Mouse (Mus musculus) right cerebral cortex, postnatal 4 days (tissue): ENCODE results near the gene Tshr.
"Not testable (repeated sequence)": the region's sequence is repeated elsewhere in the genome, so short reads cannot be mapped to it uniquely, and the experiment has no call there.

Experiments
- DNase-seq: peaks from one replicate; pipeline ENCODE4 v3.0.0-alpha.2; 2022

Tshr gene

DNA sequence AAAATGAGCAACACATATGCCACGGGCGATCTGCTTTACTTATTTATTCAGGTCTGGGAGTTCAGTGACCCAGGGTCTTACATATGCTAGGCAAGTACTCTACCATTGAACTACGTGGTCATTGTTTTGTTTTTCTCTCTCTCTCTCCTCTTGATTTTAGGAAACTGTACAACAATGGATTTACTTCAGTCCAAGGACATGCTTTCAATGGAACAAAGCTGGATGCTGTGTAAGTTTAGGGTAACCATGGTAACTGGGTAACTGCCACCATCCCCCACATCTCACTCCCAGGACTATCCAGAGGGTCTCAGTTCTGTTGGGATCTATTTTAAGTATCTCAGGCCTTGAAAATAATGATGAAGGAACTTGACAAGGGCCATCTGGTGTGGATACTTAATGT is 127.4 kb downstream of the Tshr start:
- DNase-seq, result peak; percentile 10

DNA sequence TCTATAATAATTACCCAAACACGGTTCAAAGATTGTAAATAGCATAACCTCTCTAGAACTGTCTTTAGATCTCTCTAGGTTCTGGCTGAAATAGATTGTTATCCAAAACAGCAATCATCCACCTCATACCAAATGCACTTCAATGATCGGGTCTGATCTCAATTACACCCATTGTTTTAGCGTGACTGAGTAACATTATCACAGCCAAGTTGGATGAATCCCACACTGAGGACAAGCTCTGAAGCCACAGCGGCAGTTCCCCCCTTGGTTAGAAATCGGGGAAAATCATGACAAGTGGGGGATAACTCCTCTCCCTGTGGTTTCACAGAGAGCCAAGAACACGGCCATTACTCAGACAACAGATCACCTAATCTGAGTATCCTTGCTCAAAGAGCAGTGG is 129.6 kb downstream of the Tshr start:
- no peak for DNase-seq

DNA sequence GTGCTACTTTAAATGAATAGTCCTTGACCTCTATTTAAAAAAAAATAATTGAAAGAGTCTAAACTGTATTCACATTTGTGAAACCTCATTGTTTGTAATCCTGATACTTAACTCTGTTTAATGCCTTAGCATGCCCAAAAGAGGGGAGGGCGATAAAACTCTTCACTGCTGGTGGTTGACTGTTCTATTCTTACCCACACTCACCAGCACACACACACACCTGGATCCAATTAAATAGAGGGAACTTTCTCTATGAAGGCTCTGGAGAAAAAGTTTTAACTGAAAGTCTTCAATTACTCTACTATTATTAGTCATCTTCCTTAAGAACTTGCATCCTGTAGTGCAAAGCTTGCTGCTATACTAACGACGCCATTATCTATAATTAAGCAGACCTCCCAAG is 133.4 kb downstream of the Tshr start:
- DNase-seq, result no peak

DNA sequence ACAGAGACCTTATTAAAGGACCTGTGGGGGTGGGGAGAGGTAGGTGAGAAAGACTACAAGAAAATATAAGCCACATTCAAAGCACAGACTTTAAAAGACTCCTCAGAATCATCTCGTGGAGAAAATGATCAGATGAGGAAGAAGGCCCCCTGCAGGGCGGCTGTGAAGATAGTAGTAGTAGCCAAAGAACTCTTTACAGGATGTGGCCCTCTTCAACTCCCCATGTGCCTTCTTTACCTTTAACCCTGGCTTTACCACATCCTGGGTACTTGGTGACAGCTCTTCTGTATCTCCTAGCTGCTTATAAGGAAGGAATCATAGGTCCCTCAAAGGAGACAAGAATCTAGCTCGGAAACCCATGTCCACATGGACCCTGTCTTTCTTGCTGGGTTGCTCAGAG is 139.3 kb downstream of the Tshr start:
- DNase-seq, result no peak

DNA sequence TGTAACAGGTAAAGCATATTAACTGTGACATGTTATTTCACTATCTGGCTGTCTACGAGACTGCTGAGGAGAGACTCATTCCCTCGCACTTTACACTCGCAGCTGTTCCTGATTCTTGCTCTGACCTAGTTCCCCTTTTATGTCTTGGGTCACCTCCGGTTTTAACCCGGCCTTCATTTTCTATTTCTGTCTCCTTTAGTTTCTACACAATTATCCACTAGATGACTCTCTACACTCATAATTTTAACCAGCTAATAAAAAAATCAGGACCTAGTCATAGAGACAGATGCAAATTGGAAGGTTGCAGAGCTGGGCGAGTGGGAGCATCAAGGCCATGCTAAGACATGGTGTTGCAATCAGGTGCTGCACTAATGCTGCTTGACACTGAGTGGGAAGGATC is 150.2 kb downstream of the Tshr start:
- DNase-seq, result no peak

DNA sequence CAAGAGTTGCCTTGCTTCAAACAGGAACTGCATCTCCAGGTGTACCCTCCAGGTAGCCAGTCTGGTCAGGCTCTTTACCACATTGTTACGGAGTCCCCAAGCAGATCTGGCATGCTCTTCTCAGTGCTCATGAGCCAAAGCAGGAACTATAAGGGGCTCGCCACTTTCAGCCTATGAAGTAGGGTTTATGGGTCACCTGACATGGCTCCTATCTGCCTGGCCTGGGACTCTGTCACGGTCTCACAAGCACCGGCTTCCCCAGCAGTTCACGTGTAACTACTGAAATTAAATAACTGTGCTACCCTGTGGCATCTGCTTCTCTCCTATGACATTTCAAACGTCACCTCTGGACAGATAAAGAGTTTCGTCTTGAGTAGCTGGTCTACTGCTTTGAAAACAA is 155.8 kb downstream of the Tshr start:
- DNase-seq, result no peak

DNA sequence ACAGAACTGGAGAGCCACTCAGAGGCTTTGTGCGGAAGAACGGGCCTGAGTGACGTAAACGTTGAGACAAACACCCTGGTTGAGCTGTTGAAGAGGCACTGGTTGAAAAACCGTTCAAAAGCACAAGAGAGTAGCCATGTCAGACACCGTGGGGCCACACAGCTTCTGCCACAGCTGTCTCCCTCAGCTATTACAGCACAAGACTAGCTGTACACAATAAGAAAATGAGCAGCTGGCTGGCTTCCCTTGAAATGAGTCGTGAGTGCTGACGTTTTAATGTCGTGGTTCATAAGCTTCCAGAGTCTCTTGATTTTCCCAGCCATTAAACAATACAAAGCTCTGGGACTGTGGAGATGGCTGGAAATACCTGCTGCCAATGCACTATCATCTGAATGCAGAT is 165.1 kb downstream of the Tshr start:
- no peak for DNase-seq

DNA sequence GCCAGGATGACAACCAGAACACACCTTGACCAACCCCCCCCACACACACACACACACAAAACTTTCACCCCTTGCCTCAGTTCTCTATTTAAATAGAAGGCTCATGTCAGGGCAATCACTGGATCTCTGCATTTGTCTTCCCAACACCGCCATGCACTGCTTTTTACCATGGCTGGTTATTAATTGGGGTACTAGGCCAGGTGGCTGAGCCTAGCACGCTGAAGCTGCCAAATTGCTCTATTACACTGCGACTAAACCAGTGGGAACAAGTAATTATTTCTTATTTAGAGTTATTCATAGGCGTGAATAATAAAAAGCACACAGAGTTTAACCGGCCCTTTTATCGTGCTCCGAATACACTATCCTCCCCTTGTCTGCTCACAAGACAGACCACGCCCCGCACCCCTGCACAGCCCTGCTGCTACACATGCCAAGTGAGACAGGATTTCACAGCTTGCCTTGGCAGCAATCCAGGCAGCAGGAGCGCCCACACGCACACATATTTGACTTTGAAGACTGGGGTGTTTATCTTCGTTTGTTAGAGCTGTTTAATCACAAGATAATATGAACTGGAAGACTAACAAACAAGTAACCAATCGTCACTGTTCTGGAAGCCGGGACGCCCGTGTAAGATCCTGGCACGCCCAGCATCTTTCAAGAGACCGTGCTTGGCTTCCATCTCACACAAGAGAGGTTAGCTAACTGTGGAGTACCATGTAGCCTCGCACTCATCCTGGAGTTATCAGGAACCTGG is 167.6 kb downstream of the Tshr start:
- DNase-seq, result peak; percentile 75

DNA sequence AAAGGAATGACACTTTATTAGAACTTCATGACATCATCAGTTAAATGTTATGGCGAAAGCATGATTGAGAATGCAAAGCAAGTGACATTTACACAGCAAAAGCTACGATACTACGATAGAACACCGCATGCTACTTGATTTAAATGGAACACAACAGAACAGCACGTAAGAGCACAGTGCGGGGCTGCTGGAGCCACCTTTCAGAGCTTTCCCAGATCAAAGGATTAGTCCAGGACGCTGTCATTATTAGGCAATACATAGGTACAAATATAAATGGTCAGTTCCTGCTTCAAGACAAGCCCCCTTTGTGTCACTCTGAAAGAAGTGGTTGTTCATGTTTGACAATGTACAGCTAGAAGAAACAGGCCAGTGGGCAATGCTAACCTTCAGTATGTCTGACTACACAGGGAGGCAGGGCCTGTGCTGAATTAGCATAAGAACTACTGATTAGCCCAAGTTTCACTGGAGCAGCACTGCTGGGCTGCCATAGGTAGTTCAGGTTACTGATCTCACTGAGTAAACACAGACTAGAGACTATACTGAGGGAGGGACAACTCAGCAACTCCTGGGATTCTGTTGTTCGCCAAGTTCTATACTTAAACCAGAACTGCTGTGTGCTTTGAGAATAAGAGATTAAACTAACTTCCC is 173.1 kb downstream of the Tshr start:
- not testable (repeated sequence) for DNase-seq

DNA sequence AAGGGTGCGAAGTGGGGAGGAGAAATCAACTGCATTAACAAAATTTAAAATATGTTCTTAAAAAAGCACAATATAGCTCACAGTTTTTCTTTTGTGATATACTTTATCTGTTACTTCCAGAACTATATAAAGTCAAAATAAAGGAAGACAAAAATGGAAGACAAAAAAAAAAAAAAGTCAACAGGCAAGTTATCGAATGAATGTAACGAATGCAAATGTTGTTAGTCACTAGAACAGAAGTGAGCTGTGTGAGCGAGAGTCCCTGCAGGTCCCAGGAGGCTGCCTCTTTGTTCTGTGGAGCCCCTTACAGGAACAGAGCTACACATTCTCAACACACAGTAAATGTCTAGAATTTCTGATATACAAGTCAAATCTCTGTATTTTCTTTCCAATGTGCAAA is 173.8 kb downstream of the Tshr start:
- DNase-seq, result not testable (repeated sequence)

DNA sequence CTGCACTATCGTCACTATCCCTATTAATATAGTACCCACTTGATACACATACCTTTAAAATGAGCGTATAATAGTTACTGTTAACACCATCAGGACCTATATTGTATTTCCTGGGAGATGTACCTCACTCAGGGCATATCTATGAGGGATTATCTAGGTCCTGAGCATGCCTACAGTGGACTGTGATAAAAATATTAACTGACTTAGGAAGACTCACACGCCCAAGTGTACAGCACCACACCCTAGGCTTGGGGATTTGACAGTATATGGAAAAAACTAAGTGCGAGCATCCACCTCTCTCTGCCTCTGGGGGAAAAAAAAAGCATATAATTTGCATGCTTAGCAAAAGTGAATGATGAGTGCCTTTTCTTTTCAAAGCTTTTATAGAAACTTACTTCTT is 182.8 kb downstream of the Tshr start:
- DNase-seq, result no peak

DNA sequence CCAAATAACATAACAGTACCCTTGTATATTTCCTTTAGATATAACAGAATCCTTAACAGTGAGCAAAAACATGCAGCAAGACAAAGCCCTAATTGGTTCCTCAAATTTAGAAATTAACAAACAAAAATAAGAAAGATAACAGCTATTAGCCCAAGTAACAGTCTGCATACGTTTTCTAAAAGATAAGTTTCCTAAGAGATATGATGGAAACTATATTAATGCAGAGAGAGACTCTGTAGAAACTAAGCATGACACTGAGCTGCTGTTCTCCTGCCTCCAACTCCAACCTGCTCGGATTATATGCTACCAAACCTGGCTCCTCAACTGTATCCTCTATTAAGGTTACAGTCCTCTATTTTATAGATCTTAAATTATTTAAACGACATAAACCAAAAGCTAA is 184.9 kb downstream of the Tshr start:
- no peak for DNase-seq

DNA sequence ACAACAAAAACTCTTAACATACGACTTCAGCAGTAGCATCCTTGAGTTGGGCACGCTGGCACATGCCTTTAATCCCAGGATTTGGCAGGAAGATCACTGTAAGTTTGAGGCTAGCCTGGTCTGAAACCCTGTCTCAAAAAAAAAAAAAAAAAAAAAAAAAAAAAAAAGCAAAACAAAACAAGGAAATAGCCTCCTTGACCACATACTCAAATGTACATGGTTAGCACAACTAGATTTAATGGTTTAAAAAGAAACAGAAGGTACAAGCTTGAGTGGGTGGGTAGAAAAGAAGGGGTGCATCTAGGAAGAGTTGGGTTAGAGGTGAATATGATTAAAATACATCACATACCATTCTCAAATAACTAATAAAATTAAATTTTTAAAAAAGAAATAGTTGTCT is 187.3 kb downstream of the Tshr start:
- DNase-seq, result no peak

DNA sequence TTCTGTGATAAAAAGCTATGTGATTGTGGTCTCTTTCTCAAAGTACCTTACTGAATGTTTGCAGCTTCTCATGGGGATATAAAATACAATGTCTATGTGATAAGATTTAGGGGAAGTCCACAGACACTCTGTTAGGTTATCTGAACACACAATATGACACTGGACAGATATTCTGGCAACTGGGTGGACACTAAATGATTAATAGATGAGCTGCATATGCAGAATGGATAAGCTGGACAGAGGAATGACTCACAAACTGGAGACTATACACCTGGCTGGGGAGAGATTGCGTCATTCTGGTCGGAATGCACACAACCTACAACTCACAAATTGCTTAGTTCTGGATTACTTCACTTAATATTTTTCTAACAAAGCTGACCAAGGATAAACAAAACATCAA is 195.3 kb downstream of the Tshr start:
- no peak for DNase-seq

DNA sequence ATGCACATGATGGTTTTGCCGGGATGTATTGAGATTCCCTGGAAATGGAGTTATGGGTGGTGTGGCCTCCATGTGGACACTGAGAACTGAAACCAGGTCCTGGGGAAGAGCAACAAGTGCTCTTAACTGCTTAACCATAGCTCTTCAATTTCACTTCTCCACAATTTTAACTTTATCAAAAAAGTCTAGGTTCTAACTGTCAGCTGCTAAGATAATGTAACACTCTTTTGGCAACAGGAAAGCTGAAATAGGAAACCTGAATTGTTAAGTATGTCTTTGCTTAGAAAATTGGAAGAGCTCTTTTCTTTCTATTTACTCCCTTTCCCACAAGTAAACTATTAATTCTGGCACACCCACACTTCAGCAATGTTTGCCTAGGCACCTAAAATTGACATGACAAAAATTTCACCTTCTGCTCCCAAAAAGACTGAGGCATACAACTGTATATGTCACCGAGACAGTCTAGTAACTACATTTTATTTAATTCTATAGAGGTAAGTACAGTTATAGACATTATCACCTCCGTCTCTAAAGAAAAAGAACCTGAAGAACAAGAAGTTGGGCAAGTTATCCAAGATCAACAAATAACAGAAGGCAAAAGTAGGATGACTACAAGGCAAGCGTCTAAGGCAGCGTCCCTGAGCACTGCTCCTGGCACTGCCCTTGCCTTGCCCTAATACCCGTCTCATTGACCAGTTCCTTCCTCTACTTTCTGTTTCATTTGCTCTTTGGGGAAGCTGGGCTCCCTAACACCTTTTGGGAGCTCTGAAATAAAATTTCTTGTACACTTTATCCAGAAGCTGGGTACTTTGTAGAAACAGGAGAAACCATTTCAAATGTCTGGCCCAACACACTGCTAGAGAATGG is 197.1 kb downstream of the Tshr start:
- no peak for DNase-seq

DNA sequence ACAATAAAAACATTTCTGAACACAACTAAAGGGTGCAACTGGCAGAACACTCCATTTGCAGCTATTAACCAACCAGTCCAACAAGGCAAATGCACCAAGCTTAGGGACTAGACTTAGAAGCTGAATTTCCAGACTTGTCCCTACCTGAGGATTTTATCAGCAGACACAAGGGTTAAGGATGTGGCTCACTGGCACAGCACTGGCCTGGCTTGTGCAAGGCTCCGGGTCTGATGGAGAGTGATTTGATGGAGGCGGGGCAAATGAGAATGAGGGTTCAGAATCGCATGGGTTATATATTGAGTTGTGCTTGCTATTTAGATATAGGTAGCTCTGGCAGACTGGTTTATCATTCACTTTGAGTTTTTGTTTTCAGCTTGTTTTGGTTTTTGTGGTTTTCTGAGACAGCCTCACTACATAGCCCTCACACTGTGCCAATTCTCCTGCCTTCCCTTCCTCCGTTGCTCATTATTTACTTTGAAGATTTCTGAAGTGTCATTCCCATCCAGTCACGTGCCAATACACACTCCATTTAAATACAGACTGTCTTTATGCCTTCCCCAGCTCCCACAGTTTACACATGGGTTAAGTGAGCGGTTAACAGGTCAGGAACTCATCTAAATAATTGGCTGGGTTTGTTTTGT is 198.1 kb downstream of the Tshr start:
- DNase-seq, result no peak

DNA sequence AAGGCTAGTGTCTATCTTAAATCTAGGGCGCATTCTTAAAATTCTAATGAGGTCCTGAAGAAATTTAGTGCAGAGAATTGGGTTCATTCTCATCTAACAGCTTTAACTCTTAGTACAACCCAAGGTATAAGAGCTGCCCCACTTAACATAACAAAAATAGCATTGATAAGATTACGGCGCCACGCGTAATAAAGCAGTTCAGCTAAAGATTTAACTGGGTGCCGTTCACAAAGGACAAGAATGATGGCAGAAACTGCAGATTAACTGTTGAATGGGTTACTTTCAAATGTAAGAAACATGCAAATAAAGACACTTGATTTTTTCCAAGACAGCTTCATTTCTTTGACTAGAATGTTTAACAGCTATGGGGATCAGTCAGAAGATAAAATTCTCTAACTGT is 199.0 kb downstream of the Tshr start:
- DNase-seq, result no peak

DNA sequence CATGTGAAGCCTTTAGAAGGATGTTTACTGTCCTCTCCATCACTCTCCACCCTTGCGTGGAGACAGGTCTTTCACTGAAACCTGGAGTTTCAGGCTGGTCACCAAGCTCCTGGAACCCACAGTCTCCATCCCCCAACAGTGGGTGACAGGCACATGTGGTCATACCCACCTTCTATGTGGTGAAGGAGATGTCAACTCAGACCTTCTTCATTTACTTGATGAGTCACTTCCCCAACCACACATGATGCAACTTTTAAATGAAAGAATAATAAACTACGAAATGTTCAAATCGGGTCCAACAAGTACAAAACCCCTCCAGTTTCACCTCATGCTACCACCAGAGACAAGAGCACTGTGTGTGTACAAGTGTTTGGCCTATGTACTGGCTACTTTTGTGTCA is 200.8 kb downstream of the Tshr start:
- DNase-seq, result no peak

DNA sequence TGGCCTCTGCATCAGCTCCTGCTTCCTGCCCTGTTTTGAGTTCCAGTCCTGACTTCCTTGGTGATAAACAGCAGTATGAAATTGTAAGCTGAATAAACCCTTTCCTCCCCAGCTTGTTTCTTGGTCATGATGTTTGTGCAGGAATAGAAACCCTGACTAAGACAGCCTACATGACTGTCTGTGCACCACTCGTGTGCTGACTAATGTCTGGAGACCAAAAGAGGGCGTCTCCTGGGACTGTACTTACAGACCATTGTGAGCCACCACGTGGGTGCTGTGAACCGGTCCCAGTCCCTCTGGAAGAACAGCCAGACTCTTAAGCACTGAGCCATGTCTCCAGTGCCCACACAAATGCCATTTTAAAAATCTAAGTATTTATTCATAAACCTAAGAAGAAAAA is 201.5 kb downstream of the Tshr start:
- DNase-seq, result not testable (repeated sequence)

DNA sequence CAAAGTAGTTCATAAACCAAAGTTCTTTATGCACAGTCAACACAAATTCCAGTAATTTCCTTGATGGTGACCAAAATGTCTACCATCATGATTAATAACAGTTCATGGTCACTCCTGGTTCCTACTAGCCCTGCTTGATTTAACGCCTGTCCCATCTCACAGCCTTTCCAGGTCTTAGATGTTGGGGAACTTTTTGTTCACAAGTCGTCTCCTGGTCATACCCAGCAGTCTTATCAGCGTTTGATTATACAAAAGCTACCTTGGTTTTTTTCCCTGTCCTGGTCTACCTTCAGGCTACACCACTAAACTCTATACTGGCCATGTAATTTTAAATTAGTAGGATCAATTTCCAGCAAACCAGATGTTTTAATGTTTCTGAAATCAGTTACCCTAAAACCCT is 202.7 kb downstream of the Tshr start:
- no peak for DNase-seq

DNA sequence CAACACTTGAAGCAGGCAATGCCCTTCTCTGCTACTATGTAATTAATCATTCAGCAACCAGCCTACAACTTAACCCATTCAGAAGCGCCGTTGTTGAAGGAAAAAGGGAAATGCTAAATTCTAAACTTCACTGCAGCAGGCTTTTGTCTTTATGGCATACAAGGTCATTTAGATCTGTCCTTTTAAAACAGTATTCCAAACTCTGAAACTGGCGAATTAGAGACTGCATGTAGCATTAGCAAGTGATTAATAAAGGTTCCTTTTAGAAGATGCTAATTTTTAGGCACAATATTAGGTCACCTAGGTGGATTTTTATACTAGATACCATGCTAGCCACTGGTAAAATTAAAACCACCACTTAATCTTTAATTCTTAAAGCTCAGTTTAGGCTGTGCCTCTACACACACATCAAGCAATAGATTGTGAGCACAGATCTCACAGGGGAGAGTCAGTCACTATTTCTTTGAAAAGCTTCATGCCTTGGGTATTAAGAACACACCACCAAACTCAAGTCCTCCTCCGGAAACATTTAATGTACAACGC is 203.2 kb downstream of the Tshr start:
- no peak for DNase-seq

DNA sequence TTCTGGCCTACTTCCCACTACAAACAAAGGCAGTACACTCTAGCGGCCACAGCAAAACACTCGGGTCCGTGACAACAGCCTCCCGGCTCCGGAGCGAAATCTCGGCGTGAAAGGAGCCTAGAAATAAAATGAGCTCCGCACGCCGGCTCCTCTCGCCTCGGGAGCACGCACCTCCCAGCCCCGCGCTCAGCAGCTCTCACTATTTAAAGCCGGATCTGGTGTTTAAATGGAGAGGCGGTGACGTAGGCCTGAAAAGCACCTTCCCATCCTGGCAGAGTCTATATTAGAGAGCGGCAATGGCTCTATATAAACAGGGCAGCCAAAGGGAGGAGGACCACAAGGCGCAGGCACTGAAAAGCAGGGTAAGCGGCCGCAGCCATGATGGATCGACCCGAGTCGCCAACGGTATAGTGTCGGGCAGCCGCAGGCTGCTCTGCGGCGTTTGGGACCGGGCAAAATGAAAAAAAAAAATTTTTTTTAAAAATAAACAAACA is 203.9 kb downstream of the Tshr start:
- DNase-seq, result peak; percentile 85
